Mouse (Mus musculus) liver, embryonic 14 days (tissue): Measurements from ENCODE around the gene Adam6b. TPM values are rescaled to one million over a fixed set of nuclear protein-coding genes. Genes with fewer than 3 reads are reported as not detected.

Experiments used
- polyA plus RNA-seq: library from polyadenylated mRNA; depleted of rRNA; stranded (reverse); fragments of >200 nt; gene quantifications from 2 replicates; pipeline ENCODE4 v1.2.3, GENCODE M21; 2012; rRNA removed

Gene Adam6b
- polyA plus RNA-seq, result not detected in 2 replicates

DNA sequence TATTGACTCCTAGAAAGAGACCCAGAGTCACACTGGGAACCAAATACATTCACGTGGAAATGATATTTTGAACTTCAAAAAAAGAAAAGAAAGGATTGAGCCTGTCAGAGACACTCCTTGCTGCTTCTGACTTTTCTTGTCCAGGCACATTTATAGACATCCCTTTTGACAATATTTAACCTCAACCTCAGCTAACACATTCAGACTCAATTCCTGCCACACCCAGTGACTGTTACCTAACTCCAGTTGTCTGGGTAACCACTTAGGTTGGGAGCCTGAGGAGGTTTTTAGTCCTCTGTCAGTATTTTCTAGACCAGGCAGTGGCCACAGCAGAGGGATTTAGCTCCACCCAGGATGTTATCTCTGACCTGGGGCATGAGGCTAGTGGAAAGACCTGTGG, at the start of gene Adam6b:
Gene Adam6b (plus strand): TSS at position 301 of the 400 bp plus-strand sequence.

Other genes with a start within 250 kb of the Adam6b start
- not detected in 2 replicates for gene Adam6a, start 54.4 kb downstream of the Adam6b start, polyA plus RNA-seq